Mouse (Mus musculus): ENCODE data around the gene Npffr2. TPM values are rescaled to one million over a fixed set of nuclear protein-coding genes. Genes with fewer than 3 reads are reported as not detected.
"Not testable (repeated sequence)": the region's sequence is repeated elsewhere in the genome, so short reads cannot be mapped to it uniquely, and the experiment has no call there.

Gene Npffr2
- not detected in 2 replicates for polyA plus RNA-seq (2015; fragmentation: Nextera tagmentation; extraction: Ambion mirVana)

DNA sequence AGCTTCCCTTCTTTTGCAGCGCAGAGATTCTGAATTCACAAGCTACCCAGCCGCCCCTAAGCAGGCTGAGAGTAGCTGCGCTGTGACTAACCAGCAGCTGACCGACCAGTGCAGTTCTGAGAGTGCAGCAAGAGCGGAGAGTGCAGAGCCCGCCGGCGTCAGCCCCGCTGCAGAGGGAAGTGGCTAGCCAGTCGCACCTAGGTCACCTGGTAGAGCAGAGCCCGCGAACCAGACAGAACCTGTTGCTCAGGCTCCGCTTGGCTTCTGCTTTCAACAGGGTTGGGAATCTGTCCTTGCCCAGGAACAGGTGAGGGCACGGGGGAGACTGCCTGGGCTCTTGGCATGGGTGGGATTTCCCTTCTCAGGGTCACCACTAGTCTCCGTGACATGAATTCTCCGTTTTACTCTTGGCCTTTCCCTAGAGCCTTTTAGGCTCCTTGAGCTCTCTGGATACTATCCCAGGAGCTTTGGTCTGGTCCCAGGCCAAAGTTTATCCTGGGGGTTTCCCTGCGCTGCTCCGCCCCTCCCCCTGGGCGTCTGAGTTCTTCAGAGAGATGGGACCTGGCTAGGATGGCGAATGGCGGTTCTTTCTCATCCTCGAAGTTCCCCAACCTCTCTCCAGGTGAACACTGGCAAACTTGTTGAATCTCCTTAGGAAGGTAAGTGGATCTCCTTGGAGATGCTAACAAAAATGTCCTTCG is at the start of gene Npffr2:
Npffr2 (plus strand) TSS at position 552 of the 701 bp plus-strand sequence.
- Histone ChIP-seq H3K27ac (no peak within 1 kb of the TSS), H3K27me3 (peaks cover 9% of the 10 kb centered on the region), H3K4me2 (peak within 1 kb of the TSS; percentile 91), H3K9ac (peak within 1 kb of the TSS; percentile 60), H3K4me1 (peaks cover 16% of the 10 kb centered on the region), H3K4me3 (peak within 1 kb of the TSS; percentile 47), H3K36me3 (ENCODE audit: poor library complexity, severe bottlenecking) (no peaks in the 10 kb centered on the region), H3K9me3 (replicated peaks) (no peaks in the 10 kb centered on the region)
- 4% methylated on average over 23 of the region's 23 CpGs for WGBS
- peak; percentile 92 for ATAC-seq

DNA sequence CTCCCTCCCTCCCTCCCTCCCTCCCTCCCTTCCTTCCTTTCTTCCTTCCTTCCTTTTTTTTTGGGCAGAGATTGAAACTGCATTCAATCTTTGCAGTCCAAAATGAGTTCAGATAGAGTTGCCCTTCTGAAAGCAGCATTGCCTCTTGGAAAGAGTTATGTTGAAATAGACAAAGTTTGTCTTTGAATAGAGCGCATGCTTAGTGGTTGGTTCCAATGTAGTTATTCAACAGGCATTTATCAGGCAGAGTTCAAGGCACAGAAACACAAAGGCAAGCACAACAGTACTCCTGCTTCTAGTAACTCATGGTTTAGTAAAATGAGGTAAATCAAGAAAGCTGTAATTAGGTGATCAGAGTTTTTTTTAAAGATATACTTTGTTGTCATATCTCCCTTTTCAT is 34.7 kb upstream of the Npffr2 start:
- 92% methylated on average over 1 of the region's 1 CpGs for WGBS
- Histone ChIP-seq H3K27me3 (no peaks in the 10 kb centered on the region), H3K9me3 (replicated peaks) (no peaks in the 10 kb centered on the region), H3K36me3 (ENCODE audit: poor library complexity, severe bottlenecking) (no peaks in the 10 kb centered on the region), H3K27ac (no peak overlapping the region), H3K9ac (no peak overlapping the region), H3K4me1 (no peaks in the 10 kb centered on the region), H3K4me3 (no peak overlapping the region), H3K4me2 (no peak overlapping the region)
- no peak for ATAC-seq

DNA sequence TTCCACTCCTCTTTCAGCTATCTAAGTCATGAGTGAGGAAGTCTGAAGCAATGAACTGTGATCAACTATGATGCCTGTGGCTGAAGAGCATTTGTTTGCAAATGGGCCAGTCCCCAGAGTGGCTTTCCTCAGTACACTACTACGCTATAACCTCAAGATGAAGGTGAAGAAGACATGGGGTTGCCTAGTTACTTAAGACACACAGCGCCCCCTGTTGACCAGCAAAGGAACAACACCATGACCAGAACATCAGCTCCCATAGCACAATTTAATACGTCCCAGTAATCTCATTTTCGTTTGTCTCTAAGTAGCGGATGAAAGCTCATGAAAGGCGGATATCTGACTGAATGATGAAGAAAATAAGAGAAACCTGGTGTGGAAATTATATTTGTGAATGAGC is 27.0 kb upstream of the Npffr2 start:
- no peak for ATAC-seq
- H3K27me3 ChIP-seq: no peaks in the 10 kb centered on the region
- no peak overlapping the region for H3K4me2 ChIP-seq
- WGBS: 66% methylated on average over 6 of the region's 6 CpGs
- no peaks in the 10 kb centered on the region for H3K4me1 ChIP-seq
- no peak overlapping the region for H3K27ac ChIP-seq
- no peak overlapping the region for H3K4me3 ChIP-seq
- no peaks in the 10 kb centered on the region for H3K36me3 ChIP-seq (ENCODE audit: poor library complexity, severe bottlenecking)
- H3K9me3 ChIP-seq (replicated peaks): no peaks in the 10 kb centered on the region
- H3K9ac ChIP-seq: no peak overlapping the region

DNA sequence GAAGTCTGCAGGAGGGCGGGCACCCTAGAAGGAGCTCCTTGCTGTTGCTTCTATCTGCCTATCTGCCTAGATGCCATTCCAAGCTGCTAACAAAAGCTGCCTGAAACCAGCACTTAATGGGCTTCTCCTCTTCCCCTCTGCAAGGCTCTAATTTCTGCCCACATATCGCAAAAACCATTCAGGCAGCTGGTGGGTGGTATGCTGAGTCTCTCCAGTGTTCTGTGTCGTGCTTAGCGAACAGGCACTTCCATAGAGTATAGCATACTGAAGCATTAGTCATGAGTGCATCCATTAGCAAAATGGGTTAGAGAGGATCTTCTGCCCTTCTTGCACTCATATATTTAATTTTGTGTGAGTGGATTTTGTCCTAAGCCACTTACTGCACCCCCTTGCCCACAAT is 8.6 kb upstream of the Npffr2 start:
- no peak for ATAC-seq
- H3K4me2 ChIP-seq: no peak overlapping the region
- H3K9ac ChIP-seq: no peak overlapping the region
- no peaks in the 10 kb centered on the region for H3K4me1 ChIP-seq
- no peaks in the 10 kb centered on the region for H3K36me3 ChIP-seq (ENCODE audit: poor library complexity, severe bottlenecking)
- H3K27me3 ChIP-seq: no peaks in the 10 kb centered on the region
- H3K9me3 ChIP-seq (replicated peaks): 0 out of 2 replicates have a peak, but pooled peaks cover 4% of the 10 kb centered on the region
- H3K27ac ChIP-seq: no peak overlapping the region
- WGBS: 71% methylated on average over 4 of the region's 4 CpGs
- H3K4me3 ChIP-seq: no peak overlapping the region

DNA sequence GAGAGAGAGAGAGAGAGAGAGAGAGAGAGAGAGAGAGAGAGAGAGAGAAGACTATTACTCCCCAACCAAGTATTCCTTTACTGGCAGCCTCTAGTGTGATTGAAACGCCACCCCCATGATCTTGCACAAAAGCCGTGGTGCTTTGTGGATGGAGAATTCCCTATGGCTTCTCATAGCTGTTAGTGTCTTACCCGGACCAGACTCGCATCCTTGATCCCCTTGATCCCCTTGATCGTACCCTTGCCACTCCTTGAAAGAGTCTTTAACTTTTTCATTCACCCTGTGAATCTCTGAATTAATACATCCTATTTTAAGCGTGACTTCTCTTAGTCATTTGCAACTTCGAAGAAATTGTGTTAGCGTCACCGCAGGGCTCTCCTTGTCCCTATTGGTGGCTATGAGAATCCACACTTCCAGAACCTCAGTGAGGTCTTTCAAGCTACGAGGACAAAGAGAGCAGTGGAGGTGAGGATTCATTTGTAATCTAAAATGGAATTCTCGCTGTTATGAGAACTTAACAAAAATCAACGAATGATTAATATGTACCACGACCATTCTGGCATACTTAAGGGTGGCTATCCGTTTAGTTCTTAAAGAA is 949 bp upstream of the Npffr2 start:
- Histone ChIP-seq H3K27ac (no peak overlapping the region), H3K4me3 (peak overlapping the region; percentile 47), H3K4me2 (peak overlapping the region; percentile 91), H3K4me1 (peaks cover 16% of the 10 kb centered on the region), H3K9ac (peak overlapping the region; percentile 60; the same call in 1 of the 2 replicates), H3K36me3 (ENCODE audit: poor library complexity, severe bottlenecking) (no peaks in the 10 kb centered on the region), H3K9me3 (replicated peaks) (no peaks in the 10 kb centered on the region), H3K27me3 (peaks cover 9% of the 10 kb centered on the region)
- peak; percentile 59 for ATAC-seq
- WGBS: 3% methylated on average over 14 of the region's 14 CpGs

DNA sequence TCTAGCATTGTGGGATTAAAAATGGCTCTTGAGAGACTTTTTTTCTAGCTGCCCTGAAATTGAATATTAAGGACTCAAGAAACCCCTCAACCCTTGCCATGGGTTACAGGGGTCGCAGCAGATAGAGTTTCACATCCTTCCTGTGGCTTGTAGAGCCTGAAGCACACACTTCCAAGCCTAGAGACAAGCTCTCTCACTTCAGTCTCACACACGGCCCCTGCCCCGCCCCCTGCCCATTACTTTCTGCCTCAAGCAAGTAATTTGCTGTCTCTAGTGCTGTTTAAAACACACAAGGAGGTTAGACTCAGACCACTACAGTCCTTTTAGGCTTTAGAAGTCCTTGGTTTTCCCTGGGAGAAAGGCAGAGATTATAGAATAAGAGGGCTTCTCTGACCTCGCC is 1.7 kb downstream of the Npffr2 start:
- Histone ChIP-seq H3K4me3 (no peak overlapping the region), H3K9me3 (replicated peaks) (no peaks in the 10 kb centered on the region), H3K4me1 (peaks cover 16% of the 10 kb centered on the region), H3K36me3 (ENCODE audit: poor library complexity, severe bottlenecking) (no peaks in the 10 kb centered on the region), H3K27me3 (peaks cover 9% of the 10 kb centered on the region), H3K4me2 (no peak overlapping the region), H3K27ac (no peak overlapping the region), H3K9ac (no peak overlapping the region)
- ATAC-seq: no peak
- WGBS: 36% methylated on average over 4 of the region's 4 CpGs

DNA sequence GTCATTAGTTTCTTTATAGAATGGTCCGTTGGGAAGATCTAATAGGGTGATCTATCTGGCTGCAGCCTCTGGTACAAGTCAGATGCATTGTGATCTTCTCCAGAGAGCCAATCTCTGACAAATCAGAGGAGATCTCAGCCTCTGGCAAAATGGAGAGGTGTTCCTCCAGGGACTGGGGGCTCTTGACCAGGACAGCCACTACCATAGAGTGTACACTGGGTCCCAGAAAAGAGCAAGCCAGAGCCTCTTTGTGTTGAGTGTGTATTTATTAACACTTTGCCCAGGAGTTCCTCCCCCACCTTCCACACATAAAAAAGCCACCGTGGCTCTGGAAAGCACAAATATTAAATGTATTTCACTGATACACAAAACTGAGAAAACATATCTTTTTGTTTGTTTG is 2.2 kb downstream of the Npffr2 start:
- 53% methylated on average over 2 of the region's 2 CpGs for WGBS
- ATAC-seq: no peak
- H3K27ac ChIP-seq: no peak overlapping the region

DNA sequence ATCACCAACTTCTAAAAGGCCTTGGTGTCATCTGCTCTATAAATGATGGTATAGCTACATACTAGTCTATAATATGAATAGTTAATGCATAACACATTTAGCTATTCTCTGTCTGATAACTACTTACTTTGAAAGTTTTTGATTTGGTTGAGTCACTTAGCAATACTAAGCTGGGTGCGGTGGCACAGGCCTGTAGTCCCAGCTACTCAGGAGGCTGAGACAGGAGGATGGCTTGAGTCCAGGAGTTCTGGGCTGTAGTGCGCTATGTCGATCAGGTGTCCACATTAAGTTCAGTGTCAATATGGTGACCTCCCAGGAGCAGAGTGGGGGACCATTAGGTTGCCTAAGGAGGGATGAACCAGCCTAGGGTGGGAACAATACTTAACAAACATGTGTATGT is 8.8 kb downstream of the Npffr2 start:
- no peak for ATAC-seq
- Histone ChIP-seq H3K4me2 (no peak overlapping the region), H3K4me1 (no peaks in the 10 kb centered on the region), H3K4me3 (no peak overlapping the region), H3K9me3 (replicated peaks) (no peaks in the 10 kb centered on the region), H3K36me3 (ENCODE audit: poor library complexity, severe bottlenecking) (no peaks in the 10 kb centered on the region), H3K9ac (no peak overlapping the region), H3K27me3 (no peaks in the 10 kb centered on the region), H3K27ac (no peak overlapping the region)
- 96% methylated on average over 3 of the region's 3 CpGs for whole genome bisulfite sequencing

More for the DNA sequence above, 2.2 kb downstream of the Npffr2 start:
- no peaks in the 10 kb centered on the region for H3K36me3 ChIP-seq (ENCODE audit: poor library complexity, severe bottlenecking)
- peaks cover 9% of the 10 kb centered on the region for H3K27me3 ChIP-seq
- no peaks in the 10 kb centered on the region for H3K9me3 ChIP-seq (replicated peaks)
- H3K4me3 ChIP-seq: no peak overlapping the region
- H3K4me2 ChIP-seq: no peak overlapping the region
- H3K9ac ChIP-seq: no peak overlapping the region
- H3K4me1 ChIP-seq: peaks cover 16% of the 10 kb centered on the region

DNA sequence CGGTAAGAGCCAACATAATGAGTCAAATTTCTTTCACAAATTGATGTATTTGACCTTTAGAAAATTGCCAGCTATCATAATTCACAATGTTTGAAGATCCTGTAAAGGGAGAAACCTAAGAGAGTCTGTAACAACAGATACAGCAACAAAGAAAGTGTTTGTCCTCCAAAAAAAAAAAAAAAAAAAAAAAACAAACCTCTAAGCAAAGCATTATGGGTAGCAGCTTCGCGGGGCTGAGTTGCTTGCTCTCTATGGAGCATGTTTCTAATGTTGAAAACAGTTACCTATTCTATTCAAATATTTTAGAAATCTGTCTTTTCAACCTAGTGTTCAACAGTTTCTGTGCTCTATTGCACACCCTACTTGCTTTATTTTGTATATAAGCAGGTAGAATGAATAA is 15.2 kb downstream of the Npffr2 start:
- no peak overlapping the region for H3K9ac ChIP-seq
- 91% methylated on average over 3 of the region's 3 CpGs for WGBS
- no peaks in the 10 kb centered on the region for H3K36me3 ChIP-seq (ENCODE audit: poor library complexity, severe bottlenecking)
- no peaks in the 10 kb centered on the region for H3K4me1 ChIP-seq
- no peak overlapping the region for H3K4me3 ChIP-seq
- ATAC-seq: no peak
- no peak overlapping the region for H3K27ac ChIP-seq
- H3K27me3 ChIP-seq: no peaks in the 10 kb centered on the region
- no peaks in the 10 kb centered on the region for H3K9me3 ChIP-seq (replicated peaks)
- H3K4me2 ChIP-seq: no peak overlapping the region

DNA sequence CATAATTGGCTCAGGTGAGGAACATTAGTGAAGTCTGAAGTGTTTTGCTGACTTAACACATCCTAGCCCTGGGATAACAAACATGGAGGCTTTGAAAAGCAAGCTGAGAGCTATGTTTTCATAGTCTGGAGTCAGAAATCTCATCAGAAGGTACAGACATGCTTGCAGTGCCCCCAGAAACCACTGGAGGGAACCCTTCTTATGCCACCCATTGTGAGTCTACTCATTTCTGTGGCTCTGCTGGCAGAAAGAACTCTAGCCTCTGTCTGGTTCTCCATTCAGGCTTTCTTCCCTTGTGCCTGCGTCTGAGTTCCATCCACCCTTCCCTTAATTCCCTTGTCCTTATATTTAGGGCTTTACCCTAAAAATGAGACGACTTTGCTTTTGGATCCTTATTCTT is 16.2 kb downstream of the Npffr2 start:
- H3K4me3 ChIP-seq: no peak overlapping the region
- H3K9me3 ChIP-seq (replicated peaks): no peaks in the 10 kb centered on the region
- no peaks in the 10 kb centered on the region for H3K36me3 ChIP-seq (ENCODE audit: poor library complexity, severe bottlenecking)
- no peaks in the 10 kb centered on the region for H3K27me3 ChIP-seq
- 38% methylated on average over 2 of the region's 2 CpGs for WGBS
- H3K9ac ChIP-seq: no peak overlapping the region
- peak; percentile 75; the same call in 1 of the 2 replicates for ATAC-seq
- H3K4me1 ChIP-seq: no peaks in the 10 kb centered on the region
- H3K4me2 ChIP-seq: no peak overlapping the region
- H3K27ac ChIP-seq: no peak overlapping the region

DNA sequence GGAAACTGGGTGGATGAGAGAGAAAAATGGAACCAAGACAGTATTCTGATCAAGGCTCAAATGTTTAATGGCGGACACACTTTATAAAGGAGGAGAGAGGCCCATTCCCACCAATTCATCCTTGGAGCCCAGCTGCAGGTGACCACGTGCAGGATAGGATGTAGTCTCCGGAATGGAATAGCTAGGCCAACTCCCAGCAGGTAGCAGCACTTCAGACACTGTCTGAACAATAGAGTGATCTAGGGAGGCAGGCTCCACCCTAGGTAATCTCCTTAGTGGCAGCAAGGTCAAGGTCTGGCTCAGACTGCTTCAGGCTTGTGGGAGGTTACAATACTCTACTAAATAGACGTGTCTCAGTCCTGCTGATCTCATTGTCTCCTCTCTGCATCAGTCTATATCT is 31.9 kb downstream of the Npffr2 start:
- not testable (repeated sequence) for H3K27me3 ChIP-seq; ATAC-seq; H3K4me3 ChIP-seq; H3K9ac ChIP-seq; H3K4me2 ChIP-seq; H3K9me3 ChIP-seq (replicated peaks); H3K36me3 ChIP-seq (ENCODE audit: poor library complexity, severe bottlenecking); H3K4me1 ChIP-seq; H3K27ac ChIP-seq
- 31% methylated on average over 4 of the region's 4 CpGs for WGBS

DNA sequence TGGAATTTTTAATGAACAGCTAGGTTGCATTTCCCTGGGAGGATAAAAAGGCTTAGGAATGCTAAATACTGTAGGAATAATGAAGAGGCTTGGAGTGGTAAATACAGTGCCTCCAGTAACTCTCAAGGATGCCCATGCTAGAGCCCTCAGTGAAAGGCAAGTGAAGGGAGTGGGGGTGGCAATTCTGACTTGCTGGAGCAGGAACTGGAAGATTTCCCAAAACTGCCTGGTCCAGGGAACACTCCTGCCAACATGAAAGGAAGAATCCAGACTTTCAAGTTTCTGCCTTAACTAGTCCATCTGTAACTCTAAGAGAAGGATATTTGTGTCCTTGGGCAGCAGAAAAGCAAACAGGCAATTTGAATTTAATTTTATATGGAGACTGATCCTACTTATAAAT is 34.2 kb downstream of the Npffr2 start:
- Histone ChIP-seq H3K4me1 (no peaks in the 10 kb centered on the region), H3K9me3 (replicated peaks) (no peaks in the 10 kb centered on the region), H3K27ac (no peak overlapping the region), H3K9ac (no peak overlapping the region), H3K27me3 (no peaks in the 10 kb centered on the region), H3K4me3 (no peak overlapping the region), H3K36me3 (ENCODE audit: poor library complexity, severe bottlenecking) (no peaks in the 10 kb centered on the region), H3K4me2 (no peak overlapping the region)
- no peak for ATAC-seq

DNA sequence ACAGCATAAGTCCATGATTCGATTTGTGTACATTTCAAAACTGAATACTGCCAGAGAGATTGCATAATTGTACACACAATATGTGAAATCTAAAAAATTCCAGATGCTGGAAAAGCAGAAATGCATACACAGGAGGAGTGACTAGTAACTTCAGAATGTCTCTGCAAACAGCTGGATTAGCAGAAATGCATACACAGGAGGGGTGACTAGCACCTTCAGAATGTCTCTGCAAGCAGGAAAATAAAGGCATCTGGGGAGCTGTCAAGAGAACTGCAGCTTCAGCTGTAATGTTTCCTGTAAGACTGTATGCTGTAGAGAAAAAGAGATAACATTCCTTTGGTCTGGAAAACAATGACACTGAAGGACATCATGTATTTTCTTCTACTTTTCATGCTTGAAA is 51.4 kb downstream of the Npffr2 start:
- no peaks in the 10 kb centered on the region for H3K9me3 ChIP-seq (replicated peaks)
- H3K4me3 ChIP-seq: no peak overlapping the region
- no peaks in the 10 kb centered on the region for H3K27me3 ChIP-seq
- ATAC-seq: no peak
- H3K4me2 ChIP-seq: no peak overlapping the region
- 79% methylated on average over 1 of the region's 1 CpGs for WGBS
- no peaks in the 10 kb centered on the region for H3K36me3 ChIP-seq (ENCODE audit: poor library complexity, severe bottlenecking)
- H3K27ac ChIP-seq: no peak overlapping the region
- no peak overlapping the region for H3K9ac ChIP-seq
- no peaks in the 10 kb centered on the region for H3K4me1 ChIP-seq
